Mouse (Mus musculus) E14TG2a.4 (cell line): ENCODE data around the gene Iqgap1.

Source experiments
- H3K27me3 ChIP-seq: 2 replicates; pipeline ENCODE4 v1.6.1; 2014; ENCODE audit warnings: low read length, control low read depth; ENCODE audit not compliant: insufficient read depth
- H3K36me3 ChIP-seq: 2 replicates; pipeline ENCODE4 v1.6.1; 2014; ENCODE audit warnings: low read length, control low read depth; ENCODE audit not compliant: insufficient read depth
- H3K4me1 ChIP-seq: replicated peaks from 2 replicates; pipeline ENCODE4 v1.6.1; 2014; ENCODE audit warnings: low read depth, low read length, control low read depth
- H3K4me3 ChIP-seq: replicated peaks from 2 replicates; pipeline ENCODE4 v1.5.1; 2014; ENCODE audit warnings: mild to moderate bottlenecking, low read length
- H3K9me3 ChIP-seq: 2 replicates; pipeline ENCODE4 v1.6.1; 2014; ENCODE audit warnings: low read length, control low read depth
- CTCF ChIP-seq: conservative IDR thresholded peaks from 2 replicates; pipeline ENCODE4 v1.5.1; 2014; ENCODE audit warnings: low read length
- NANOG ChIP-seq: IDR thresholded peaks from 2 replicates; pipeline ENCODE4 v1.6.1; 2014; ENCODE audit warnings: borderline replicate concordance, low read length, mixed read lengths
- POU5F1 ChIP-seq: IDR thresholded peaks from 2 replicates; pipeline ENCODE4 v1.6.1; 2014; ENCODE audit warnings: low read length, borderline replicate concordance

Gene Iqgap1

GRCm38 (mm10) chr7:80776090-80776489, 49.7 kb downstream of the Iqgap1 start:
- H3K4me1 ChIP-seq = peaks cover 74% of the 10 kb centered on the region
- no peaks in the 10 kb centered on the region for H3K27me3 ChIP-seq
- no peaks in the 10 kb centered on the region for H3K36me3 ChIP-seq
- no peak overlapping the region for H3K4me3 ChIP-seq
- no peaks in the 10 kb centered on the region for H3K9me3 ChIP-seq
- TF ChIP-seq CTCF = no peak
- TF ChIP-seq NANOG = no peak
- TF ChIP-seq POU5F1 = no peak

DNA sequence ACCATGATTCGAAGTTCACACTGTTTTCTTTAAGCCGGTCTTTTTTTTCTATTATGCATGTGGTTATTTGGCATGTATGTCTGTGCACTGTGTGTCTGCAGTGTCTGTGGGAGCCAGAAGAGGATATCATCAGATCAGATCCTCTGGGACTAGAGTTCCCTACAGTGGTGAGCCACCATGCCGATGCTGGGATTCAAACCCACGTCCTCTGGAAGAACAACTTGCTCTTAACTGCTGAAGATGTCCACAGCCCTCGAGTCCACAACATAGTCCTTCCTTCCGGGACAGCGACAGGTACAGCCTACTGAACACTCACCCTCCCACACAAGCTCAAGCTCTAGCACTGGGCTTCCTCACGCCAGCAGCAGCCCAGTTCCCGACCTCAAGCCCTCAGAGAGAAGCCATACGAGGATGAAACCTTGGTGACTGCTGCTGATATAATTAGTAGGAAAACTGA, 50.3 kb downstream of the Iqgap1 start:
- no peak overlapping the region for H3K4me3 ChIP-seq
- H3K4me1 ChIP-seq = peaks cover 68% of the 10 kb centered on the region
- TF ChIP-seq NANOG (no peak), CTCF (no peak), POU5F1 (no peak)
- no peaks in the 10 kb centered on the region for H3K9me3 ChIP-seq
- H3K36me3 ChIP-seq = no peaks in the 10 kb centered on the region
- H3K27me3 ChIP-seq = no peaks in the 10 kb centered on the region

DNA sequence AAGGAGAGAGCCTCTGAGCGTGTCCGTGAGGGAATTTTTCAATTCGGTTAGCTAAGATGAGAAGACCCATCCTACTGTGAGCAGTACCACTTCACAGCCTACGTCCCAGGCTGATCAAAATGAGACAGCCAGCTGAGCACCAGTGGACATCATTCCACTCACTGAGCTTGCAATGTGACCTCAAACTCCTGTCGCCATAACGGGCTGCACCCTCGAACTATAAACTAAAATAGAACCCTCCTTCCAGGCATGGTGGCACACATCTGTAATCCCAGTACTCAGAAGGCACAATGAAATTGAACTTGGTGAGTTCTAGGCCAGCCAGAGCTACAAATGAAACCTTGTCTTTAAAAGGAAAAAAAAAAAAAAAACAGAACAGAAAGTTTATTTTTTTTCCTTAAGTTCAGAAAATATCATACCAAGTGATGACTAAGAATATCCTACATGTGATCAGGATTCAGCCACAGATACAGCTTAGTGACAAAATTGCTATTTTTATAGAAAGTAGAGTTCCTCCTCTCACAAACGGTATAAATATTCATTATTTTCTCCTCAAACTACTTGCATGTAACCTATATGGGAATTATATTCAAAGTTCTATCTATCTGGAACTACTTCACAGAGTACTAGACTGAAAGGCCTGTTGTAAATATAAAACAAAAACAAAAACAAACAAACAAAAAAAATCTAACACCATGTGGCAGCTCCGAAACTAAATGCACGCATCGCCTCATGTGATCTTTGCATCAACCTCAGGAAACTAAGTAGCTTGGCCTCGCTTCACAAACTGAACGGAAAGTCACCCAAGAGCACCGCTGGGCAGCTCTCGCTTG, 50.9 kb downstream of the Iqgap1 start:
- H3K4me1 ChIP-seq = peaks cover 61% of the 10 kb centered on the region
- no peaks in the 10 kb centered on the region for H3K27me3 ChIP-seq
- no peaks in the 10 kb centered on the region for H3K36me3 ChIP-seq
- H3K9me3 ChIP-seq = no peaks in the 10 kb centered on the region
- no peak for TF ChIP-seq NANOG
- no peak for TF ChIP-seq POU5F1
- TF ChIP-seq CTCF = no peak
- no peak overlapping the region for H3K4me3 ChIP-seq

DNA sequence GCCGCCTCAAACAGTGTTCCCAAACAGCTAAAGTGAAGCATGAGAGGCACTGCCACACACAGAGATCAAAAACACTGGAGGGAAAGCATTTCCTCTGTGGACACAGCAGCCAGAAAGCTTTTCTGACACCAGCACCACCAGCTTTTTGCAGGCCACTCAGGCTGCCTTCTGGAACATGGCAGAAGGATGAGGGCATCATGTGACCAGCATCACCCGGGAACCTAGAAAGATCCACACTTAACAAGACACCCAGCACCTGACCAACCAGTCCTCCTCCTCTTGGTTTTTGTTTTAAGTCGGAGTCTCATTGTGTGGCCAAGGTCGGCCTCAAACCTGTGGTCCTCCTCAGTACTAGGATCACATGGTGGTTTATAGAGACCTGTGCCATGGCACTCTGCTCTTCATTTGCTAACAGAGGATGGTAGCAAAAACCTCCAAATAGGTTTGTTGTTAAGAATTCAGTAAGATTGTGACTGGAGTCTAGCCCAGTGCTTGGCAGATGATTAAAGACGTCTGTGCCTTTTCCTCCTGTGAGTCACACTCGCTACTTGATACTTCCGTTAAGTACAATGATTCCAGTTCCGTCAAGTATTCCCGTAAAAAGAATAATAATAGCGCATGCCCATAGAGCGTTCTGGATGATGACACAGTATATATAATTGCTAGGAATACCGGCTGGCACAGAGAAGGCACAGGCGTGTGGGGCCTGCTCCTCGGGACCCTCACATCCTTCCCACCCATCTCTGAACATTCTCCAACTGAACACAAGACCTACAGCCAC, 51.8 kb downstream of the Iqgap1 start:
- TF ChIP-seq NANOG (no peak), POU5F1 (no peak), CTCF (no peak)
- Histone ChIP-seq H3K4me3 (no peak overlapping the region), H3K4me1 (peaks cover 53% of the 10 kb centered on the region), H3K27me3 (no peaks in the 10 kb centered on the region), H3K36me3 (no peaks in the 10 kb centered on the region), H3K9me3 (no peaks in the 10 kb centered on the region)

- H3K4me3 ChIP-seq = no peak overlapping the region
- no peak for TF ChIP-seq NANOG
- H3K27me3 ChIP-seq = no peaks in the 10 kb centered on the region
- H3K9me3 ChIP-seq = no peaks in the 10 kb centered on the region
- peaks cover 34% of the 10 kb centered on the region for H3K4me1 ChIP-seq
- peaks cover 31% of the 10 kb centered on the region for H3K36me3 ChIP-seq
These were observed 55.3 kb downstream of the Iqgap1 start for GRCm38 (mm10) chr7:80770466-80770865.

DNA sequence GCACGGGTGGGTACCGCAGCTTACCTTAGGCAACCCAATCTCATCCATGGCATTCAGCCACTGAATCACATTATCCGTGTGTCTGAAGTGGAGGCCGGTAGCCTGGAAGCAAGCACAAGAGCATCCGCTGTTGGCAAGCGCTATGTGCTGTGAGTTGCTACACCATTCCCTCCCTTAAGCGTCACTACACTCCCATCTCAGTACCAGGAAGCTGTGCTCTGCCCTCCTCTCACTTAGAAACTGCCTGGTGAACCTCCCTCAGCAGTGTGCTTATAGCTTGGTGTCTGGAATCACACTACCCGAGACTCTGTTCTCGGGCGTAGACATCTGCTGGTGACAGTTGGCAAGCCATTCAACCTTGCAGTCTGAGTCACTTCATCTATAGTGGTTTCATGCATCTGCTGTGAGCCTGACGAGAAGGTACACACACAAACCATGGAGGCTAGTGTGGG, 58.9 kb downstream of the Iqgap1 start:
- H3K4me1 ChIP-seq = peaks cover 33% of the 10 kb centered on the region
- peaks cover 56% of the 10 kb centered on the region for H3K36me3 ChIP-seq
- H3K9me3 ChIP-seq = no peaks in the 10 kb centered on the region
- TF ChIP-seq NANOG = no peak
- no peak for TF ChIP-seq POU5F1
- TF ChIP-seq CTCF = no peak
- no peaks in the 10 kb centered on the region for H3K27me3 ChIP-seq
- H3K4me3 ChIP-seq = no peak overlapping the region

DNA sequence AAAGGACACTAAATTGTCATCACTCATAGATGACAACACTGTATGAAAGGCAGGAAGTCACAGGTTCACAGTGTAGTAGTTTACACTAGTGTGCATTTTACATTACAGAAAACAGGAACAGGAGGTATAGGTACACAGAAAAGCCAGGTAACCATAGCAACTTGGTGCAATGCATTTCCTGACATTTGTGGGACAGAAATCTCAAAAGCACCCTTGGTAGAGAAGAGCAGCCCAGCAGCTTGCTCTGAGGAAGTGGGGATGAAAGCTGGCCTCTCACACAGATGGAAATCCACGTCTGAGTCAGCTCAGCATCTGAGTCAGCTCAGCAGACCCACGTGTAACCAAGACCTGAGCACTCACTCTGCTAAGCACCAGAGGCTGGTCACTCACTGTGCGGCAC, 59.7 kb downstream of the Iqgap1 start:
- Histone ChIP-seq H3K4me1 (peaks cover 33% of the 10 kb centered on the region), H3K36me3 (peaks cover 60% of the 10 kb centered on the region), H3K9me3 (no peaks in the 10 kb centered on the region), H3K4me3 (no peak overlapping the region), H3K27me3 (no peaks in the 10 kb centered on the region)
- TF ChIP-seq NANOG = no peak
- TF ChIP-seq CTCF = no peak
- no peak for TF ChIP-seq POU5F1

- TF ChIP-seq CTCF (no peak; the same call in 1 of the 2 replicates), NANOG (no peak), POU5F1 (no peak)
- no peak overlapping the region for H3K4me3 ChIP-seq
- H3K27me3 ChIP-seq = no peaks in the 10 kb centered on the region
- H3K4me1 ChIP-seq = peaks cover 47% of the 10 kb centered on the region
- no peaks in the 10 kb centered on the region for H3K9me3 ChIP-seq
- H3K36me3 ChIP-seq = peaks cover 81% of the 10 kb centered on the region
These were observed 61.8 kb downstream of the Iqgap1 start for GRCm38 (mm10) chr7:80763864-80764437.
